Mouse (Mus musculus) kidney, embryonic 14.5 days (tissue): Measurements from ENCODE around the gene Fstl1. TPM values are rescaled to one million over a fixed set of nuclear protein-coding genes. Genes with fewer than 3 reads are reported as not detected.

Source experiments
- ATAC-seq: fragments of 200-750 bp; cut with Nextera tagmentation; 2 replicates; pipeline ENCODE4 v1.8.0; 2017; ENCODE audit warnings: moderate number of reproducible peaks, mild to moderate bottlenecking, moderate TSS enrichment, moderate library complexity; ENCODE audit not compliant: low FRiP score, low TSS enrichment
- H3K27ac ChIP-seq: fragments of 300-500 bp; sonication (generic); 2 replicates; pipeline ENCODE4 v1.5.1; 2014; ENCODE audit warnings: low read depth, mild to moderate bottlenecking, low read length, moderate library complexity, mixed read lengths
- H3K27me3 ChIP-seq: fragments of 300-500 bp; sonication (generic); 2 replicates; pipeline ENCODE4 v1.6.1; 2014; ENCODE audit warnings: mild to moderate bottlenecking, low read length; ENCODE audit not compliant: control insufficient read depth, insufficient read depth
- H3K36me3 ChIP-seq: fragments of 300-500 bp; sonication (generic); 2 replicates; pipeline ENCODE4 v1.6.1; 2014; ENCODE audit warnings: low read length, mixed read lengths; ENCODE audit not compliant: control insufficient read depth, insufficient read depth
- H3K4me1 ChIP-seq: fragments of 300-500 bp; sonication (generic); 2 replicates; pipeline ENCODE4 v1.6.1; 2014; ENCODE audit warnings: low read length, mixed read lengths; ENCODE audit not compliant: control insufficient read depth, insufficient read depth
- H3K4me2 ChIP-seq: fragments of 300-500 bp; sonication (generic); replicated peaks from 2 replicates; pipeline ENCODE4 v1.6.1; 2014; ENCODE audit warnings: low read depth, mild to moderate bottlenecking, low read length
- H3K4me3 ChIP-seq: fragments of 300-500 bp; sonication (generic); 2 replicates; pipeline ENCODE4 v1.5.1; 2014; ENCODE audit warnings: mild to moderate bottlenecking, low read length
- H3K9ac ChIP-seq: fragments of 300-500 bp; sonication (generic); 2 replicates; pipeline ENCODE4 v1.6.1; 2014; ENCODE audit warnings: low read depth, mild to moderate bottlenecking, low read length, moderate library complexity
- H3K9me3 ChIP-seq: fragments of 300-500 bp; sonication (generic); 2 replicates; pipeline ENCODE4 v1.6.1; 2016; ENCODE audit warnings: low read length; ENCODE audit not compliant: control insufficient read depth
- WGBS: fragments of 180-500 bp; shearing (Covaris S2); extraction: QIAGEN DNeasy Blood & Tissue Kit; methylation state at CpG from one replicate; pipeline ENCODE4 v1.1.7; 2014; 5-methylcytosine and 5-hydroxymethylcytosine counted together
- polyA plus RNA-seq: library from polyadenylated mRNA; unstranded; fragments of >200 nt; fragmentation: Nextera tagmentation; extraction: Ambion mirVana; gene quantifications from 2 replicates; pipeline ENCODE4 v1.2.1, GENCODE M21; 2014

Fstl1 gene
- polyA plus RNA-seq, 1 experiment from 2014 or later, result 589 TPM

DNA sequence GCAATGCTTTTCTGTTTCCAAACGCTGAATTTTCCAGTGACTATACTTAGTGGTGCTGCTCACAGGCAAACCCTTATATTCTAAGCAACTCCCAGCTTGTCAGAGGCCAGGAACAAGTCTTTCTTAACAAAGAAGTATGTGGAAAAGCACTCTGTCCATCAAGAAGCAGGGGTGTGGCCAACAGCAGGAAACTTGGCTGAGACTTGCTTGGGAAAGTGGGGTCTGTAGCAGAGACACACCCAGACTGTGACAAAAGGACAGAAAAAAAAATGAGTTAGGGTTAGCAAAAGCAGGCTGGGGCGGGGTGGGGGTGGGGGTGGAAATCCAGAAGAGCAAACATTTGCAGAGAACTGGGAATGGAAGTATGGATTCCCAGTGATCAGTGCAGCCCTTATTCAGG is 23.8 kb upstream of the Fstl1 start:
- no peaks in the 10 kb centered on the region for H3K9me3 ChIP-seq
- no peak overlapping the region; the same call in 1 of the 2 replicates for H3K27ac ChIP-seq
- no peak overlapping the region for H3K9ac ChIP-seq
- no peak overlapping the region for H3K4me3 ChIP-seq
- ATAC-seq, result peak; percentile 62; the same call in 1 of the 2 replicates
- no peaks in the 10 kb centered on the region for H3K4me1 ChIP-seq
- no peaks in the 10 kb centered on the region for H3K36me3 ChIP-seq
- WGBS, result 39% methylated on average over 2 of the region's 2 CpGs
- H3K4me2 ChIP-seq, result no peak overlapping the region
- H3K27me3 ChIP-seq, result no peaks in the 10 kb centered on the region

DNA sequence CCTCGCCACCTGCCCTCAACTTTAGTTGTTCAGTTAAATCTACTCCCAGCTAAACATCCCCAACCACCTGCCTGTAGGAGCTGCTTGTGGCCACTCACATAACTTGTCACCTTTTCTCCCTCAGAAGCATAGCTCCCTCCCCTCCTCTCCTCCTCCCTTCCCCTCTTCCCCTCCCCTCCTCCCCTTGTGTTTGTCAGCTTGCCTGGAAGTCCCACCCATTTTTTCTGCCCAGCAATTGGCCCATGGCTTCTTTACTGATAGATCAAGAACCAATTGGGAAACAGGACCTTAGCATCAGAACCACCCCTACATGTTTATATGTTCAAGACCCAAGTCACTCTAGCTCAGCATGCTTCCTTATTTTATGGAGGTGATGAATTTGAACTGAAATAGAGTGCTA is 22.9 kb upstream of the Fstl1 start:
- no peak overlapping the region for H3K4me3 ChIP-seq
- no peaks in the 10 kb centered on the region for H3K9me3 ChIP-seq
- ATAC-seq, result no peak
- 96% methylated on average over 1 of the region's 1 CpGs for WGBS
- H3K36me3 ChIP-seq, result no peaks in the 10 kb centered on the region
- H3K27ac ChIP-seq, result 0 out of 2 replicates have a peak overlapping the region, but pooled peaks have one; percentile 2
- no peaks in the 10 kb centered on the region for H3K4me1 ChIP-seq
- H3K9ac ChIP-seq, result no peak overlapping the region
- no peaks in the 10 kb centered on the region for H3K27me3 ChIP-seq
- H3K4me2 ChIP-seq, result no peak overlapping the region

DNA sequence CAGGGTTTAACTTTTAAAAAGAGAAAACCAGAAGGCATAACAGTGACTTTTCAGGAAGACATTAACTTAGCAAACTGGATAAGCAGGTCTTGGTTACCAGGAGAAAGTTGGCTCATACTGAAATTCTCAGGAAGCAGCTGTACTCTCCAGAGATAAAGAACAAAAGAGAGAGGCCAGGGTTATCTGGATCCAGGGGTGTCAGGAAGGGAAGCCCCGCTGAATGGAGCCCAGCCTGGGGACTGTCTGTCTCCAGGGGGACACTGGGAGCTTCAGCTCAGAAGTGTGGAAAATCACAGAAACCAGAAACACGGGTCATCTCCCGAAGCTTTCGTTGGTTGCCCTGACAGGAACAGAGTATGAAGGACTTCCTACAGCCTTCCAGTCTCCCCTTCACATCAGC is 22.2 kb upstream of the Fstl1 start:
- no peak overlapping the region for H3K4me2 ChIP-seq
- H3K27ac ChIP-seq, result 0 out of 2 replicates have a peak overlapping the region, but pooled peaks have one; percentile 2
- no peaks in the 10 kb centered on the region for H3K9me3 ChIP-seq
- no peak overlapping the region for H3K4me3 ChIP-seq
- H3K4me1 ChIP-seq, result no peaks in the 10 kb centered on the region
- no peak overlapping the region for H3K9ac ChIP-seq
- H3K27me3 ChIP-seq, result no peaks in the 10 kb centered on the region
- 43% methylated on average over 4 of the region's 4 CpGs for WGBS
- no peak for ATAC-seq
- H3K36me3 ChIP-seq, result no peaks in the 10 kb centered on the region

DNA sequence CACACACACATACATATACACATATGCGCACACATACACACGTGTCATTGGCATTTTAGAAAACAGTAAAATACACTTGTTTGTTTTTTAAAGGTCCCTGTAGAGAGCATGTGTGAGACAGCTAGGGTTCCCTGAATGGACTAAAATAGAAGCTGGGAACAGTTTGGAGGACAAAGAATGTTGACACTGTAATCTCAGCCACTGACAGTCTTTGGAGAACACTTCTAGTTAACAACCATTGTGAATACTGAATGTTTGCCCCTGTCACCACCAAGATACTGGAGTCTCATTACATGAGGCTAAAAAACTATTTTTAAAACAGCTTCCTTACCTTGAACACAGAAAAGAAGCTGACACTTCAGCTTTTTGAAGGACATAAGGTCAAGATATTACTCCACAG is 19.4 kb upstream of the Fstl1 start:
- ATAC-seq, result no peak
- Histone ChIP-seq H3K36me3 (no peaks in the 10 kb centered on the region), H3K4me2 (no peak overlapping the region), H3K9ac (no peak overlapping the region), H3K27me3 (no peaks in the 10 kb centered on the region), H3K4me3 (no peak overlapping the region), H3K27ac (no peak overlapping the region), H3K4me1 (no peaks in the 10 kb centered on the region), H3K9me3 (no peaks in the 10 kb centered on the region)
- WGBS, result 83% methylated on average over 2 of the region's 2 CpGs

DNA sequence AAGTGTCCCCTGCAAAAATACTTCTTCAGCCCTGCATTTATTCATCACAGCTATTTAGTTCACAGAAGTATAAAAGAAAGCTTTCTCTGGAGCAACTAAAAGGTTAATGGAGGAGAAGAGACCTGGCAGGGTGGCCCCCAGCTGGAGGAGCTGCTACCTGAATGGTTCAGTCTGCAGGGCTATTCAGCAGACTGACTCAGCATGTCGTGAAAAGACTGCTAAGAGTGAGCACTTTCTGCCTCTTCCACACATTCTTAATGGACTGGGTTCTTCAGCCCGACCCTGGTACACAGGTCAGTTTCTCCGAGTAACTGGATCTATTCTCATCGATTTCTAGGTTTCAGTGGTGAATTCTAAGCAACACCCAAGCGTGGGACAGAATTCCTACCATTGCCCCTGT is 12.9 kb upstream of the Fstl1 start:
- Histone ChIP-seq H3K9me3 (no peaks in the 10 kb centered on the region), H3K36me3 (no peaks in the 10 kb centered on the region), H3K9ac (no peak overlapping the region), H3K4me3 (no peak overlapping the region), H3K27me3 (no peaks in the 10 kb centered on the region), H3K4me1 (no peaks in the 10 kb centered on the region), H3K27ac (no peak overlapping the region), H3K4me2 (no peak overlapping the region)
- no peak for ATAC-seq
- 46% methylated on average over 5 of the region's 5 CpGs for WGBS

DNA sequence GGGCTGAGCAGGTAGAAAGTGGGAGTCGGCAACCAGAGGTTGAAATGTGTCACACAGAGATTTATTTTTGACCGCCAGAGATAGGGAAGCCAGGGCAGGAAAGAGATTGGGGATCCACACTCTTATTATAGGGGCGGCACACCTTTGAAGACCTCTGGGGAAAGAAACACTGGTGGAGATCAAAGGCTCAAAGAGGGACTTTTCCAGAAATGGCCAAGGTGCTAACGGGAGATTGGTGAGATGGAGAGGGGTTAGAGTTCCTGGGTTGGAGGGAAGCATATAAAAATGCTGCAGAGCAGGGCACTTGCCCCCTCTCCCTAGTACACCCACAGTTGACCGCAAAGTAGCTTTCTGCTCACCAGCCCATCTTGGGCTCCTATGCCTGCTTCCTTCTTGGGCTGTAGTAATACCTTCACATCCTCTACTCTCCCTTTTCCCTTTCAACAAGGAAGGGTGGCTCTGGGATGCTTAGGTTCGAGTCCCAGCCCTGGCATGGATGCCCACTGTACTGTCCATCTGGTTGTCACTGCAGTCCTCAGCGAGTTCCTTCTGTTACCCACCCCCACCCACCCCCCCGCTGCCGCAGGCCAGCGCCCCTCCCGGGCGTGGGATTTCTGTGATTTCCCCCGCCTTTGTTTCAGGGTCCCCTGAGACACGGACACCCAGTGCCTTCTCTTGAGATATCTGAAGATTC is 360 bp upstream of the Fstl1 start:
- Histone ChIP-seq H3K9ac (peak overlapping the region; percentile 91), H3K4me3 (peak overlapping the region; percentile 81), H3K9me3 (no peaks in the 10 kb centered on the region), H3K27ac (no peak overlapping the region), H3K4me2 (peak overlapping the region; percentile 60), H3K27me3 (no peaks in the 10 kb centered on the region), H3K4me1 (peaks cover 24% of the 10 kb centered on the region), H3K36me3 (peaks cover 8% of the 10 kb centered on the region; the same call in 1 of the 2 replicates)
- 32% methylated on average over 14 of the region's 14 CpGs for WGBS
- ATAC-seq, result peak; percentile 14; the same call in 1 of the 2 replicates

DNA sequence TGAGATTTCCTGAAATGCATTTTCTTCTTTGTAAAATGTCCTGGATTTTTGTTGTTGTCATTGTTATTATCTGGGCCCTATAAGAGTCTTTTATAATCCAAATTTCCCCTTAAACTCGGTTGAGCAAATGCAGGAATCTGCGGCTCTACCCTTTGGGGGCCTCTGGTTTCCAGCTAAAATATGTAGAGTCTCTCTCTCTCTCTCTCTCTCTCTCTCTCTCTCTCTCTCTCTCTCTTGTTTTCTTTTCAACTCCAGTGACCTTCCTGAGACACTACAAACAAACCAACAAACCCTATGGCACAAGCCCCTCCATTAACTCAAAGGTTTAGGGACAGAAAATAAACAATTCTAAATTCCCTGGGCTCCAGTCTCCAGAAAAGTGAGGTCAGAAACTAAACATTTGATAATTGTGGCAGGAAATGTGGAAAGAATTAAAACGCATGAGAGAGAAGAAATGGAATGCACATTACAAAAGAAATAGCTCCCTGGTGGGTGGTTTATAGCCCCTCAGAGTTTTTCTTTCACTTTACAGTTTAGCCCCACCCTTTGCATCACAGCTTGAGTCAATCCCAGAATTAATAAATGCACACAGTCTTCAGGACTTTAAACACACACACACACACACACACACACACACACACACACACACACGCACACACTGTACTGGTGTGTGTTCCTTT is 1.3 kb downstream of the Fstl1 start:
- no peaks in the 10 kb centered on the region for H3K9me3 ChIP-seq
- H3K27me3 ChIP-seq, result no peaks in the 10 kb centered on the region
- peak overlapping the region; percentile 81 for H3K4me3 ChIP-seq
- peak; percentile 40; the same call in 1 of the 2 replicates for ATAC-seq
- peak overlapping the region; percentile 91 for H3K9ac ChIP-seq
- H3K36me3 ChIP-seq, result peaks cover 13% of the 10 kb centered on the region; the same call in 1 of the 2 replicates
- H3K4me2 ChIP-seq, result peak overlapping the region; percentile 60
- peaks cover 24% of the 10 kb centered on the region for H3K4me1 ChIP-seq
- H3K27ac ChIP-seq, result peak overlapping the region; percentile 90
- WGBS, result 11% methylated on average over 4 of the region's 4 CpGs

DNA sequence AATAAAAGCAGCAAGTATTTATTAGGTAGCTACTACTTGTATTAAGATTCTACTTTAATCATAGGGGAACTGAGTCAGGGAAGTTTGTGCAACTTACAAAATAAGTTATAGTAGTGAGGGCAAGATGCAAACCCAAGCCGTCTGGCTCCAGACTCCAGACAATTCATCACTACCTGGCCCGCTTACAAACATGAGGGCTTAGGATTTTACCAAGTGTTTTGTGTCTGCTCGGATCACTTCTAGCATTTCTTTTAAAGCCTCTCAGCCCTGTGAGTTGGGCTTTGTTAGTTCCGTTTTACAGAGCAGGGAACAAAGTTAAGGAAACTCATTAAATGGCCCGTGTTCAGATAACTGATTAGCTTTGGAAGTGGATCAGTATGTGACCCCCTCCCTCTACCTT is 1.9 kb downstream of the Fstl1 start:
- ATAC-seq, result no peak
- Histone ChIP-seq H3K4me3 (peak overlapping the region; percentile 81), H3K9me3 (no peaks in the 10 kb centered on the region), H3K27me3 (no peaks in the 10 kb centered on the region), H3K4me2 (peak overlapping the region; percentile 60), H3K27ac (peak overlapping the region; percentile 90), H3K9ac (peak overlapping the region; percentile 24; the same call in 1 of the 2 replicates), H3K4me1 (peaks cover 24% of the 10 kb centered on the region), H3K36me3 (peaks cover 17% of the 10 kb centered on the region; the same call in 1 of the 2 replicates)
- 23% methylated on average over 5 of the region's 5 CpGs for WGBS
